Mouse (Mus musculus): ENCODE results near the gene Yif1b. TPM values are rescaled to one million over a fixed set of nuclear protein-coding genes. Genes with fewer than 3 reads are reported as not detected.

Yif1b gene
- polyA plus RNA-seq, 1 experiment from 2014 or later = 114 TPM

DNA sequence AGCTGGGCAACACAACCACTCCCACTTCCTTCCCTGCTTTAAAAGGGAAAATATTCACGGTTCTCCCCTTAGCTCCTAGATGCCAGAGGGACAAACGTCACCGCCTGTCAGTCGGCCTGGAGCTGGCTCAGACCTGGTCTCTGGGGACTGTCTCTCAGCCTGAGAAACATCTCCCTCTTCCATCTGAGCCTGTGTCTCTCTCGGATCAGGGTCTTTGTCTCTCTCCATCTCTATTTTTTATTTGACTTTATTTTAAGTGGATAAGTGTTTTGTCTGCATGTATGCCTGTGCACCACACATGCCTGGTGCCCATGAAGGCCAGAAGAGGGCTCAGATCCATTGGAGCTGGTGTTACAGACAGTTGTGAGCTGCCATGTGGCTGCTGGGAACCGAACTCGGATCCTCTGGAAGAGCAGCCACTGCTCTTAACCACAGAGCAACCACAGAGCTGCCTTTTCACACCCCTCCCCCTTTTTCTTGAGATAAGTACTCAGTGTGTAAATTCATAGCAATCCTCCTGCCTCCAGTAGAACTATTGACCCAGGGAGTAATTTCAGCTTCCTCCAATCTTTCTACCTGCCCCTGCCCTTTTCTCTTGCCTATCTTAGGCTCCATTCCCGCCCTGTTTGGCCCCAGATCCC lies 54.4 kb downstream of the Yif1b start:
- ATAC-seq = no peak
- H3K9me3 ChIP-seq (ENCODE audit: control insufficient read depth, low read length) = no peaks in the 10 kb centered on the region
- H3K4me2 ChIP-seq (ENCODE audit: low read length) = no peak overlapping the region

DNA sequence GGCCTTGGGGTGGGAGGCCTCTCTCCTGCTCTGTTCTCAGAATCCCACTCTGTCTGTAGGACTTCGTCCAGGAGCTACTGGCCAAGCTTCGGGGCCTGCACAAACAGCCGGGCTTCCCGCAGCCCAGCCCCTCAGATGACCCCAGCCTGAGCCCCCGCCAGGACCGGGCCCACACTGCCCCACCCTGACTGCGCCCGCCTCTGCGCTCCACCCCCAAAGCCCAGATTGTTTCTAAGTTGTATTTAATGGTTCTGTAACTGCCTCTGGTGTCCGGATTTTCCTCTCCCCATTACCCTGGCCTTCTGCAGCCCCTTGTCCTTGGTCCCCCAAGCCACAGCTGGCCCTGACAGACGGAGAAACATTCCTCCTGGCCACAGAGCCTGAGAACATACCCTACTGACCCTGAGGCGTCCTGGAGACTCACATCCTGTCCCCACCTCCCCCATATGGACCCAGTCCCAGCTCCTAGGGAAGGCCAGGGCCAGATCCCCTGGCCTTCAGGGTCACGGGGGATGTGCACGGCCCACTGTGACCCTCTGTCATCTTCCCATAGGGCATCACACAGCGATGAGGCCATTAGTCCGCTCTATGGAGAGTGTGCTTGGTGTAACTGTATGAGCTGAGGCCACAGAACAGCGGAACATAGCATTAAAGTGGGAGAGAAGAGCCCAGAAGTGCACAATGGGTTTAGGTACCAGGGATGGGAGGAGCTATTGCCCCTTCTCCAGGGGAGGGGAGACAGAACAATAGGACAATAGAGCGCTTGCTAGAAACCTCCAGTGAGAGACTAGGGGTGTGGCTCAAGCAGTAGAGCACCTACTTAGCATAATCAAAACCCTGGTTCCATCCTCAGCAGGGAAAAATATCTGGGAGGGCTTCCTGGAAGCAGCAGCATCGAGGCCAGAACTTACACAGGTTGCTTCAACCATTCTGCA lies 55.3 kb downstream of the Yif1b start:
- no peak overlapping the region; the same call in 1 of the 2 replicates for H3K9ac ChIP-seq (ENCODE audit: low read depth, low read length)
- no peak overlapping the region for H3K4me3 ChIP-seq (ENCODE audit: low read length)
- no peak overlapping the region for H3K27ac ChIP-seq (ENCODE audit: low read depth, low read length)
- H3K9me3 ChIP-seq (ENCODE audit: control insufficient read depth, low read length) = no peaks in the 10 kb centered on the region
- 21% methylated on average over 19 of the region's 19 CpGs for WGBS
- H3K36me3 ChIP-seq (ENCODE audit: control insufficient read depth, insufficient read depth, low read length) = no peaks in the 10 kb centered on the region
- no peaks in the 10 kb centered on the region for H3K27me3 ChIP-seq (replicated peaks; ENCODE audit: control insufficient read depth, insufficient read depth, low read length)
- ATAC-seq = no peak
- peaks cover 9% of the 10 kb centered on the region for H3K4me1 ChIP-seq (ENCODE audit: control insufficient read depth, insufficient read depth, low read depth, low read length)
- H3K4me2 ChIP-seq (ENCODE audit: low read length) = no peak overlapping the region

More for the DNA sequence above, 54.4 kb downstream of the Yif1b start:
- H3K27me3 ChIP-seq (replicated peaks; ENCODE audit: control insufficient read depth, insufficient read depth, low read length) = no peaks in the 10 kb centered on the region
- 0 out of 2 replicates have a peak overlapping the region, but pooled peaks have one; percentile 2 for H3K27ac ChIP-seq (ENCODE audit: low read depth, low read length)
- no peaks in the 10 kb centered on the region for H3K36me3 ChIP-seq (ENCODE audit: control insufficient read depth, insufficient read depth, low read length)
- H3K4me1 ChIP-seq (ENCODE audit: control insufficient read depth, insufficient read depth, low read depth, low read length) = peaks cover 9% of the 10 kb centered on the region
- H3K9ac ChIP-seq (ENCODE audit: low read depth, low read length) = no peak overlapping the region
- 28% methylated on average over 8 of the region's 8 CpGs for WGBS
- H3K4me3 ChIP-seq (ENCODE audit: low read length) = no peak overlapping the region

DNA sequence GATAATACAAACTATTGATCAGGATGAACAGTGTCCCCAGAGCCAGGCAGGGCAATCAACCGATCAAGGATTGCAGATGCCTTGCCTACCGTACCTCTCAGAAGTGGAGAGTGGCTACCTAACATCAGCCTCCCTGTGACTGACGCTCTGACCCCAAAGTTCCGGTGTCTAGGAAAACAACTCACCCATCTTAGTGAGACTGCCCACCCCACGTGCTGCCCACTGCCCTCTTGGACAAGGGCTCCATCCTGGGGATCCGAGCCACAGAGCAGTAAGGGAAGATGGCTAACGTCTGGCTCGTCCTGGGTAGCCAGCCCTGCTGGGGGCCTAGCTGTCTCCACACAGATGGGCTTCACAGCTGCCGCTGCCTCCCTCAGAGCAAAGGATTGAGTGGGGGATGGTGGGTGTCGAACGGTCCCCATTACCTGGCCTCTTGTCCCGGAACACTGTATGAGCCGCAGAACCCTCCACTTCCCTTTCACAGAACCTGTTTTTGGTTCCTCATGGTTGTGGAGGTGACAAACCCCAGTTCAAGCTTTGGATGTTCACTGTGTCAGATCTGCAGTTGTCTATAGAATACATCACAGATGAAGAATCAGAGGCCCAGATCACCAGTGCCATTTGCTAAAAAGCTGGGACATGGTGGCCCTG lies 56.1 kb downstream of the Yif1b start:
- H3K4me1 ChIP-seq (ENCODE audit: control insufficient read depth, insufficient read depth, low read depth, low read length) = peaks cover 5% of the 10 kb centered on the region
- no peak overlapping the region for H3K4me2 ChIP-seq (ENCODE audit: low read length)
- H3K9me3 ChIP-seq (ENCODE audit: control insufficient read depth, low read length) = no peaks in the 10 kb centered on the region
- H3K27ac ChIP-seq (ENCODE audit: low read depth, low read length) = no peak overlapping the region
- no peaks in the 10 kb centered on the region for H3K27me3 ChIP-seq (replicated peaks; ENCODE audit: control insufficient read depth, insufficient read depth, low read length)
- no peaks in the 10 kb centered on the region for H3K36me3 ChIP-seq (ENCODE audit: control insufficient read depth, insufficient read depth, low read length)
- H3K4me3 ChIP-seq (ENCODE audit: low read length) = no peak overlapping the region
- WGBS = 60% methylated on average over 13 of the region's 13 CpGs
- no peak for ATAC-seq
- H3K9ac ChIP-seq (ENCODE audit: low read depth, low read length) = no peak overlapping the region

DNA sequence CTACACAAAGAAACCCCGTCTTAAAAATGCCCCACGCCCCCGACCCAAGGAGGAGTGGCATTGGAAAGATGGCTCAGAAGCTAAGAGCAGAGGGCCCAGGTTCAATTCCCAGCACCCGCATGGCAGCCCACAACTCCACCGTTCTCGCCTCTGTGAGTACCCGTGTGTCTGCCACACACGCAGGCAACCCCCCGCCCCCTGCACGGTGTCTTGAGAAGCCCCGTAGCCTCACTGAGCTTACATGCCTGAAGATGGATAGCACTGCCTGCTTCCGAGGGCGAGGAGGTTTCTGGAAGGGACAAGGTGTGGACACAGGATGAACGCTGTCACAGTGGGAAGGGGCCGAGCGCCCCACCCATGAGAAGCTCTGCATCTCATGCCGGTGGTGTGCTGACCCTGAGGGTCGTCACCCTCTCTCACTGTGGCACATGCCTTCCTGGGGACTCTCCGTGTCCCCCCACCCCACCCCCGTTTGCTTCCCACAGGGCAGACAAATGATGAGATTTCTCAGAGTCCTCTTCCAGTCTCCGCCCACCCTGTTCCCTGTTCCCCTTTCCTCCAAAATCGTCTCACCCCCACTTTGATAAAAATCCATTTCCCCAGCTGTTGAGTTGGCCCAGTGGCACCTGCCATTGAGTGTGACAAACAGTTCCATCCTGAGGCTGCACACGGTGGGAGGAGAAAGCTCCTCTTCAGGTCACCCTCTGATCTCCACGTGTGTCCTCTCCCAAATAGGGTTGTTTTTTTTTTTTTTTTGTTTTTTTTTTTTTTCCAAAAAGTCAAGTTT lies 57.9 kb downstream of the Yif1b start:
- Histone ChIP-seq H3K4me3 (ENCODE audit: low read length) (no peak overlapping the region), H3K27me3 (replicated peaks; ENCODE audit: control insufficient read depth, insufficient read depth, low read length) (no peaks in the 10 kb centered on the region), H3K9ac (ENCODE audit: low read depth, low read length) (no peak overlapping the region), H3K9me3 (ENCODE audit: control insufficient read depth, low read length) (no peaks in the 10 kb centered on the region), H3K4me1 (ENCODE audit: control insufficient read depth, insufficient read depth, low read depth, low read length) (peaks cover 4% of the 10 kb centered on the region; the same call in 1 of the 2 replicates), H3K27ac (ENCODE audit: low read depth, low read length) (no peak overlapping the region), H3K4me2 (ENCODE audit: low read length) (no peak overlapping the region), H3K36me3 (ENCODE audit: control insufficient read depth, insufficient read depth, low read length) (no peaks in the 10 kb centered on the region)
- no peak for ATAC-seq
- 81% methylated on average over 24 of the region's 24 CpGs for WGBS

DNA sequence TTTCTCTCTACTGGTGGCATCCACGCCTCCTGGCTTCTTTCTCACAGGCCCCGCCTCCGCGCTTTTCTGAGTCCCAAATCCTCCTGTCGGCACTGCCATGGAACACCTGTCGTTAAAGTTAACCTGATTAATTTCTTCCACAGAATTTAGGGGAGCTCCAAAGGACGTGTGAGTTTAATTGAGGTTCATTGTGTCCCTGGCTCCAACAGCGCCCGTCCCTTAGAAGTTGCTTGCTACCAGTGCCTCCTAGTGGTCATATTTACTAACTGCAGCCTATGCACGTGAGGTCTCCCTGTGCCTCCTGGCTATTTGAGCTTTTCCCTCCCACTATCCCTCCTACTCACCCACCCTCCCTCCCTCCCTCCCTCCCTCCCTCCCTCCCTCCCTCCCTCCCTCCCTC lies 58.9 kb downstream of the Yif1b start:
- Histone ChIP-seq H3K4me3 (ENCODE audit: low read length) (no peak overlapping the region), H3K4me1 (ENCODE audit: control insufficient read depth, insufficient read depth, low read depth, low read length) (peaks cover 4% of the 10 kb centered on the region; the same call in 1 of the 2 replicates), H3K27ac (ENCODE audit: low read depth, low read length) (no peak overlapping the region), H3K4me2 (ENCODE audit: low read length) (peak overlapping the region; percentile 29), H3K36me3 (ENCODE audit: control insufficient read depth, insufficient read depth, low read length) (no peaks in the 10 kb centered on the region), H3K27me3 (replicated peaks; ENCODE audit: control insufficient read depth, insufficient read depth, low read length) (no peaks in the 10 kb centered on the region), H3K9me3 (ENCODE audit: control insufficient read depth, low read length) (no peaks in the 10 kb centered on the region), H3K9ac (ENCODE audit: low read depth, low read length) (no peak overlapping the region)
- WGBS = 12% methylated on average over 10 of the region's 10 CpGs
- ATAC-seq = no peak

Other genes with a start within 250 kb of the Yif1b start
- gene Ryr1, start 113.2 kb upstream of the Yif1b start, polyA plus RNA-seq (2015; fragmentation: Nextera tagmentation; extraction: Ambion mirVana) = 9.2 and 11.0 TPM in 2 replicates
- 0.82 and 1.2 TPM in 2 replicates for gene Rasgrp4, start 103.5 kb upstream of the Yif1b start, polyA plus RNA-seq (2015; fragmentation: Nextera tagmentation; extraction: Ambion mirVana)
- gene Fam98c, start 82.1 kb upstream of the Yif1b start, polyA plus RNA-seq (2015; fragmentation: Nextera tagmentation; extraction: Ambion mirVana) = 34.6 and 44.1 TPM in 2 replicates
- gene Ggn, start 68.1 kb upstream of the Yif1b start, polyA plus RNA-seq (2015; fragmentation: Nextera tagmentation; extraction: Ambion mirVana) = 0.36 and 0.81 TPM in 2 replicates
- gene Spred3, start 67.9 kb upstream of the Yif1b start, polyA plus RNA-seq (2015; fragmentation: Nextera tagmentation; extraction: Ambion mirVana) = 8.4 and 10.4 TPM in 2 replicates
- 278 and 284 TPM in 2 replicates for gene Psmd8, start 57.6 kb upstream of the Yif1b start, polyA plus RNA-seq (2015; fragmentation: Nextera tagmentation; extraction: Ambion mirVana)
- gene Catsperg1, start 24.3 kb upstream of the Yif1b start, polyA plus RNA-seq (2015; fragmentation: Nextera tagmentation; extraction: Ambion mirVana) = 2.3 and 2.5 TPM in 2 replicates
- gene Kcnk6, start 5.8 kb upstream of the Yif1b start, polyA plus RNA-seq (2015; fragmentation: Nextera tagmentation; extraction: Ambion mirVana) = 1.0 and 1.4 TPM in 2 replicates
- 1.2 and 1.9 TPM in 2 replicates for gene 2200002D01Rik, start 10.1 kb downstream of the Yif1b start, polyA plus RNA-seq (2015; fragmentation: Nextera tagmentation; extraction: Ambion mirVana)
- gene Spint2, start 43.6 kb downstream of the Yif1b start, polyA plus RNA-seq (2015; fragmentation: Nextera tagmentation; extraction: Ambion mirVana) = 85.4 and 91.2 TPM in 2 replicates
- gene Ppp1r14a, start 51.0 kb downstream of the Yif1b start, polyA plus RNA-seq (2015; fragmentation: Nextera tagmentation; extraction: Ambion mirVana) = 2.8 and 2.9 TPM in 2 replicates
- gene Dpf1, start 65.6 kb downstream of the Yif1b start, polyA plus RNA-seq (2015; fragmentation: Nextera tagmentation; extraction: Ambion mirVana) = 166 and 173 TPM in 2 replicates